Mouse (Mus musculus) embryonic facial prominence, embryonic 11.5 days (tissue): ENCODE results near the gene Atad1. TPM values are rescaled to one million over a fixed set of nuclear protein-coding genes. Genes with fewer than 3 reads are reported as not detected.

Experiments used
- ATAC-seq: fragments of 200-750 bp; cut with Nextera tagmentation; replicated peaks from 2 replicates; pipeline ENCODE4 v1.8.0; 2017; ENCODE audit warnings: low read depth; ENCODE audit not compliant: insufficient number of reproducible peaks, low FRiP score, low TSS enrichment
- DNase-seq: peaks from one replicate; pipeline ENCODE4 v3.0.0-alpha.2; 2015; ENCODE audit warnings: low spot score
- H3K27ac ChIP-seq: fragments of 300-500 bp; sonication (generic); replicated peaks from 2 replicates; pipeline ENCODE4 v1.5.1; 2014; ENCODE audit warnings: mild to moderate bottlenecking, low read depth, low read length, control low read depth
- H3K27me3 ChIP-seq: fragments of 300-500 bp; sonication (generic); 2 replicates; pipeline ENCODE4 v1.6.1; 2014; ENCODE audit warnings: mild to moderate bottlenecking, low read length, moderate library complexity, mixed read lengths; ENCODE audit not compliant: control insufficient read depth, insufficient read depth
- H3K36me3 ChIP-seq: fragments of 300-500 bp; sonication (generic); replicated peaks from 2 replicates; pipeline ENCODE4 v1.6.1; 2014; ENCODE audit warnings: low read depth, mild to moderate bottlenecking, low read length, moderate library complexity, mixed read lengths; ENCODE audit not compliant: control insufficient read depth, insufficient read depth
- H3K4me1 ChIP-seq: fragments of 300-500 bp; sonication (generic); 2 replicates; pipeline ENCODE4 v1.6.1; 2014; ENCODE audit warnings: low read length, mixed read lengths; ENCODE audit not compliant: control insufficient read depth, insufficient read depth
- H3K4me2 ChIP-seq: fragments of 300-500 bp; sonication (generic); 2 replicates; pipeline ENCODE4 v1.6.1; 2014; ENCODE audit warnings: low read depth, mild to moderate bottlenecking, control low read depth, low read length, moderate library complexity
- H3K4me3 ChIP-seq: fragments of 300-500 bp; sonication (generic); 2 replicates; pipeline ENCODE4 v1.5.1; 2014; ENCODE audit warnings: low read depth, low read length, control low read depth
- H3K9ac ChIP-seq: fragments of 300-500 bp; sonication (generic); replicated peaks from 2 replicates; pipeline ENCODE4 v1.6.1; 2014; ENCODE audit warnings: mild to moderate bottlenecking, control low read depth, low read length
- H3K9me3 ChIP-seq: fragments of 300-500 bp; sonication (generic); replicated peaks from 2 replicates; pipeline ENCODE4 v1.6.1; 2016; ENCODE audit warnings: mild to moderate bottlenecking, low read length, inconsistent platforms, mixed read lengths; ENCODE audit not compliant: control insufficient read depth
- WGBS: fragments of 180-500 bp; shearing (Covaris S2); extraction: QIAGEN DNeasy Blood & Tissue Kit; methylation state at CpG from one replicate; pipeline ENCODE4 v1.1.7; 2014; 5-methylcytosine and 5-hydroxymethylcytosine counted together
- polyA plus RNA-seq: library from polyadenylated mRNA; unstranded; fragments of >200 nt; fragmentation: Nextera tagmentation; extraction: Ambion mirVana; gene quantifications from 2 replicates; pipeline ENCODE4 v1.2.1, GENCODE M21; 2014

Atad1 gene
- polyA plus RNA-seq, 1 experiment from 2014 or later, result 98.4 TPM

DNA sequence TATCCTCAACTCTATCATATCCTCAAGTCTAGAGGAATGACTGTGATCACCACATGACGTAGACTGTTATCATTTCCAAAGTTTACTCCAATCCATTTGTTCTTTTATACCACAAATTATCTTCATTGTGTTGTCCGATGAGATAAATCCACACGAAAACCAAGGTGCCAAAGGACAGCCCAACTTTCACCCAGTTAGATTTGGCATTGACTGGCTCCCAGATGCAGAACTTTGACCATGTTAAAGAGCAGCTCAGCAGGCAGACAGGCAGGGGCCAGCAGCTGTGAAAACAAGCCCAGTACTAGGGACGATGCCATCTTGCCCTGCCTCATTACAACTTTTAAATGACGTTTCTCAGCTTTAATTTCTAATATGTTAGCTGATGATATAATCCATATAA lies 80.2 kb downstream of the Atad1 start:
- H3K4me1 ChIP-seq, result no peaks in the 10 kb centered on the region
- H3K27ac ChIP-seq, result no peak overlapping the region
- no peak for ATAC-seq
- no peak overlapping the region for H3K9ac ChIP-seq
- no peak for DNase-seq
- H3K9me3 ChIP-seq, result no peaks in the 10 kb centered on the region
- no peak overlapping the region for H3K4me3 ChIP-seq
- 73% methylated on average over 5 of the region's 5 CpGs for WGBS
- no peak overlapping the region for H3K4me2 ChIP-seq
- H3K36me3 ChIP-seq, result no peaks in the 10 kb centered on the region
- H3K27me3 ChIP-seq, result no peaks in the 10 kb centered on the region

DNA sequence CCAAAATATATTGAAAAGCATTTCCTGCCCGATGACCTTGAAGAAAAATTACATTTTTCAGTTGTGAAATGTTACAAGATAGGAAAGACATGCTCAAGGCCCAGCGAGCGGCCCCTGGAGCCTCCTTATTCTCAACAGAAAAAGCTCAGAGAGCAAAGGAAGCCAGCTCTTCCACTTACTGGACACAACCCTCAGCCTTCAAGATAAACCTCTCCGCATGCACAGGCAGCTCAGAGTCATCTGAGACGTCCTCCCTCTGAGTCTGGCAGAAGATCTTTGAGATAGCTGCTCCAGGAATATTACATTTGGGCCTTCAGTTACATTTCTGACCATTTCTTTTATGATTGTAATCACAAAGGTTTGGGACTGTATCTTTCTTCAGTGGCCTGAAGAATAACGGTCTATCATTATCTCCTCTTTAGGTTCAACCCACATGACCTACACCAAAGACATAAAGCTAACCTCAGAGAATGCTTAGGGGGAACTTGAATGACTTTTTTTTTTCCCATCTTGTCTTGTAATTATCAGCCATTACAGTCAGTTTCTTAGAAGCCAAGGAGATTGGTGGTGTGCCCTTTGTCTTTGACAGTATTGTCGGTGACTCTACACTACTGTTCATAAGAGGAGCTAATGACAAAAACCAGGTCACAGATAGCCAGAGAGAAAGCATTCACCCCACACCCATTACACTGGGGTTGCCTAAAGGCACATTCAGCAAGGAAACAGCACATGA lies 85.8 kb downstream of the Atad1 start:
- no peaks in the 10 kb centered on the region for H3K9me3 ChIP-seq
- no peak for DNase-seq
- no peaks in the 10 kb centered on the region for H3K27me3 ChIP-seq
- H3K4me3 ChIP-seq, result no peak overlapping the region
- ATAC-seq, result no peak
- no peak overlapping the region for H3K9ac ChIP-seq
- H3K36me3 ChIP-seq, result no peaks in the 10 kb centered on the region
- H3K4me2 ChIP-seq, result no peak overlapping the region
- WGBS, result 92% methylated on average over 7 of the region's 7 CpGs
- no peak overlapping the region for H3K27ac ChIP-seq
- H3K4me1 ChIP-seq, result no peaks in the 10 kb centered on the region

DNA sequence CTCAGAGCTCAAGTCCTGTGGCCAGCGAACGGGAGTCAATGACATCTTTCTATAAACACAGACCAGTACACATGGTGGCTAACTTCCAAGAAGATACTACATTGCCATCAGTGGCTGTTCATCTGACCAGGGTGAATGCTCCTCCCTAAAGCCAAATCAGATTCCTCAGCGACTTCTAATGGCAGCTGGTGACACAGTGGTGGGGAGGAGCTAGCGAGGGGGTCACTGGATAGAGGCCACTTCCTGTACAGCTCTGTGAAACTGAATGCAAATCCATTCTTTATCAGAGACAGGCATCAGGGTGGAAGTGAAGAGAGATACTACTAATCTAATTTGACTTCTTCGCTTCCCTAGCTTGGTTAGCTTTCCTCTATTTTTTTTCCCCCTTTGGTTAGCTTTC lies 86.5 kb downstream of the Atad1 start:
- Histone ChIP-seq H3K36me3 (no peaks in the 10 kb centered on the region), H3K4me2 (no peak overlapping the region), H3K4me3 (no peak overlapping the region), H3K4me1 (no peaks in the 10 kb centered on the region), H3K9me3 (no peaks in the 10 kb centered on the region), H3K9ac (no peak overlapping the region), H3K27ac (no peak overlapping the region), H3K27me3 (no peaks in the 10 kb centered on the region)
- ATAC-seq, result no peak
- WGBS, result 86% methylated on average over 5 of the region's 5 CpGs
- no peak for DNase-seq

DNA sequence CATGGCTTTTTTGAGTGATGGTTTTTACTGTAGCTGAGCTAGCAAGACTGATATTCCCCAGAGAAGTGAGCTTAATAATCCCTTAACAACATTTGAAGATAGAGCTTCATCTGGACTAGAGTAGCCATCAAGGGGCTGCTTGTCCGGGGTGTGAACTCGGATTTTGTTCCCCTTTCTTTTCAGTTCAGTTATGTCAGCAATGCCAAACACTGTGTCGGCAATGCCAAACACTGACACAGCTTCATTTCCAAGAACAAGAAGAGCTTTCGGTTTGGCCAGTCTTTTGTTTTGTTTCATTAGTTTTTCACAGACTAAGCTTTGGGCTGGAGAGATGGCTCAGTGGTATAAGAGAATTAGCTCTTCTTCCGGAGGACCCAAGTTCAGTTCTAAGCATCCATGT lies 88.5 kb downstream of the Atad1 start:
- WGBS, result 92% methylated on average over 5 of the region's 5 CpGs
- H3K27ac ChIP-seq, result no peak overlapping the region
- ATAC-seq, result no peak

DNA sequence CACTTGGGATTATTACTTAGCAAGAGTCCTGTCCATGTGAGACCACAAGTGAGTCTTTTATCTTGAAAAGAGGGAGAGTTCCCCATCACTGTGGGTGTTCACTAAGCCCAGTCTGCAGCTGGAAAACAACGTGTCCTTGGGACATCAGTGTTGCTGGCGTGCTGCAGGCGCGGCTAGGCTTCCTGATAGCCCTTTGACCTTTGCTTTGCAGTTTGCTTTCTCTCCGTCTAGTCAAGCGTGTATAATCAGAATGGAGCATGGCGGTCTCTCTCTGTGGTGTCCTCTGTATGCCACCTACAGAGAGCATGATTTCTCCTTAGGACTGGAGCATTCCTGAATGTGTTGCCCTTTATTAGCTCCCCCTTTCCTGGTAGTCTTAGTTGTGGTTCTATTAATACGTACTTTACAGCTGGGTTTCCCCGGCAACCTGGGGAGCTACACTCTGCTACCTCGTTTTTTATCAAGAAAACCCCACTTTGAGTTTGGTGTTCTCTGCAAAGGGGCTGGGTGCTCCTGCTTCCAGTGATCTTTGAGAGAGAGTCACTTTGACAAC lies 91.5 kb downstream of the Atad1 start:
- Histone ChIP-seq H3K27ac (no peak overlapping the region), H3K9ac (no peak overlapping the region), H3K4me1 (no peaks in the 10 kb centered on the region), H3K27me3 (no peaks in the 10 kb centered on the region), H3K36me3 (no peaks in the 10 kb centered on the region), H3K4me2 (no peak overlapping the region), H3K9me3 (no peaks in the 10 kb centered on the region; the same call in 1 of the 2 replicates), H3K4me3 (no peak overlapping the region)
- ATAC-seq, result no peak
- whole genome bisulfite sequencing, result 30% methylated on average over 10 of the region's 10 CpGs
- no peak for DNase-seq

More for the DNA sequence above, 88.5 kb downstream of the Atad1 start:
- no peaks in the 10 kb centered on the region for H3K4me1 ChIP-seq
- DNase-seq, result no peak
- no peak overlapping the region for H3K4me2 ChIP-seq
- H3K9ac ChIP-seq, result no peak overlapping the region
- no peaks in the 10 kb centered on the region for H3K27me3 ChIP-seq
- H3K36me3 ChIP-seq, result no peaks in the 10 kb centered on the region
- no peak overlapping the region for H3K4me3 ChIP-seq
- no peaks in the 10 kb centered on the region for H3K9me3 ChIP-seq

DNA sequence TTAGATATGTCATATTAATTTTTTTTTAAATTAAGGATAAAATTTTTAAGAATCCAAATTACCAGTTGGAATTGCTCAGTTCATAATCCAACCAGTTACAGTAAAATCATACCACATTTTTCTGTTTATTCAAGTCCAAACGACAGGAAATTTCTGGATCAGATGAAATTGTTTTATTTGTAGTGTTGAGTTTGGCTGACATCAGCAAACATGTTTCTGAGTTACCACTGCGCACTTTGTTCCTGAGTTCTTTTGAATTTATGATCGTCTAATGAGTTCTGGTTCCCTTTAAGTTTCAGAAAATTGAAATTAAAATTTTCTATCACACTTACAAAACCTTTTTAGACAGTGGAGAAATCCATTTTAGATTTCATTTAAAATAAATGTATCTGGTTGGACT lies 93.2 kb downstream of the Atad1 start:
- no peak overlapping the region for H3K4me3 ChIP-seq
- no peak overlapping the region for H3K4me2 ChIP-seq
- no peak overlapping the region for H3K9ac ChIP-seq
- no peaks in the 10 kb centered on the region for H3K4me1 ChIP-seq
- ATAC-seq (no peak), DNase-seq (no peak)
- no peaks in the 10 kb centered on the region; the same call in 1 of the 2 replicates for H3K9me3 ChIP-seq
- no peak overlapping the region for H3K27ac ChIP-seq
- H3K36me3 ChIP-seq, result no peaks in the 10 kb centered on the region
- WGBS, result 89% methylated on average over 3 of the region's 3 CpGs
- H3K27me3 ChIP-seq, result no peaks in the 10 kb centered on the region

DNA sequence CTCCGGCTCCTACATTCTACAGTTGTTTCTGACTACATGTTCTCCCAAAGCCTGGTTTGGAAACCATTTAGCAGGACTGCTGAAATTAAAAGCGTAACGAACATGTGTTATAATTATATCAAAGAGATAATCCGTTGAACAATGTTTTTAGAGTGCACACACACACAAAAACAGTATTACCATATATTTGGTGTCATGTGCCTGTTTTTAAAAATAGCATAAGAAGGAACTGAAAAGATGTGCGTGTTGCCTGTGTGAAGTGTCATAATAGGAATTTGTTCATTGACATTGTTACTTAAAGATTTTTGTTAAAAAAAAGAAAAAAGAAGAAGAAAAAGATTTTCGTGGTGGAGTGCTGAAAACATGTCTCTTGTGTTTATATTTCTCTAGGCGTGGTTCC lies 93.6 kb downstream of the Atad1 start:
- DNase-seq, result no peak
- H3K4me1 ChIP-seq, result no peaks in the 10 kb centered on the region
- ATAC-seq, result no peak
- no peak overlapping the region for H3K27ac ChIP-seq
- H3K4me2 ChIP-seq, result no peak overlapping the region
- no peaks in the 10 kb centered on the region; the same call in 1 of the 2 replicates for H3K9me3 ChIP-seq
- H3K36me3 ChIP-seq, result no peaks in the 10 kb centered on the region
- H3K27me3 ChIP-seq, result no peaks in the 10 kb centered on the region
- 92% methylated on average over 7 of the region's 7 CpGs for WGBS
- no peak overlapping the region for H3K9ac ChIP-seq
- no peak overlapping the region for H3K4me3 ChIP-seq

DNA sequence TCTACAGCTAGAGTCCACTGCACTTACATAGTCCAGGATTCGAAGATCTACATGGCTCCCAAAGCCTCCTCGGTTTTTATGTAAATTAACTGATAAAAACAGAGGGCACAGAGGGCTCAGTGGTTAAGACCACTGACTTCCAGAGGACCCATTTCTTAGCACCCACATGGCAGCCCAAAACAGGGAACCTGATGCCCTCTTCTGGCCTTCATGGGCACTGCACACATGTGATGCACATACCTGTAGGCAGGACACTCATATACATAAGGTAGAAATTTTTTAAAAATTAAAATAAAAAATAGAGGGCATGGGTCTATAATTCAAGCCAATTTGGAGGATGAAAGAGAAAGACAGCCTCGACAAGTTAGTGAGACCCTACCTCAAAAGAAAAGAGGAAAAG lies 95.9 kb downstream of the Atad1 start:
- DNase-seq (no peak), ATAC-seq (no peak)
- H3K9me3 ChIP-seq, result no peaks in the 10 kb centered on the region; the same call in 1 of the 2 replicates
- no peak overlapping the region for H3K4me2 ChIP-seq
- no peak overlapping the region for H3K4me3 ChIP-seq
- no peak overlapping the region for H3K27ac ChIP-seq
- H3K27me3 ChIP-seq, result no peaks in the 10 kb centered on the region
- no peaks in the 10 kb centered on the region for H3K36me3 ChIP-seq
- 94% methylated on average over 3 of the region's 3 CpGs for WGBS
- H3K4me1 ChIP-seq, result no peaks in the 10 kb centered on the region
- no peak overlapping the region for H3K9ac ChIP-seq
